Mouse (Mus musculus): Measurements from ENCODE around the gene Nav3. TPM values are rescaled to one million over a fixed set of nuclear protein-coding genes. Genes with fewer than 3 reads are reported as not detected.

Nav3 gene
- polyA plus RNA-seq, 1 experiment, result 0.43 TPM

DNA sequence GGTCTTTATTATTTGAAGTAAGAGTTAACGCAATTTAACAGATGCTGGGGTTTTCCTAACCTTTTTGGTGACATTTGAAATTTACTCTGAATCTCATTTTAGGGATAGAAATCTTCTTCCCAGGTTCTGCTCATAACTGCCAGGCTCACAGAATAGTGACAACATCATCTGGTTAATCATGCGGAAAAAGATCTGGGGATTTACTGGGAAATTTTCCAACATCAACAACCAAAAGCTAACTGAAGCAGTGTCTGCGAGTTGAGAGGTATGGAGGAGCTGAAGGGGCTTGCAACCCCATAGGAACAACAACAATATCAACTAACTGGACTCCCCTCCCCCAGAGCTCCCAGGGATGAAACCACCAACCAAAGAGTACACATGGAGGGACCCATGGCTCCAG, 505.7 kb downstream of the Nav3 start:
- no peak for DNase-seq (ENCODE audit: low read depth, low spot score)
- 64% methylated on average over 3 of the region's 3 CpGs for WGBS

- no peak for DNase-seq (ENCODE audit: low read depth, low spot score)
- 60% methylated on average over 5 of the region's 5 CpGs for WGBS
These were observed 526.7 kb downstream of the Nav3 start for GRCm38 (mm10) chr10:109929319-109929622.

- 68% methylated on average over 8 of the region's 8 CpGs for WGBS
- no peak for DNase-seq (ENCODE audit: low read depth, low spot score)
These were observed 527.3 kb downstream of the Nav3 start for GRCm38 (mm10) chr10:109928547-109929318.

DNA sequence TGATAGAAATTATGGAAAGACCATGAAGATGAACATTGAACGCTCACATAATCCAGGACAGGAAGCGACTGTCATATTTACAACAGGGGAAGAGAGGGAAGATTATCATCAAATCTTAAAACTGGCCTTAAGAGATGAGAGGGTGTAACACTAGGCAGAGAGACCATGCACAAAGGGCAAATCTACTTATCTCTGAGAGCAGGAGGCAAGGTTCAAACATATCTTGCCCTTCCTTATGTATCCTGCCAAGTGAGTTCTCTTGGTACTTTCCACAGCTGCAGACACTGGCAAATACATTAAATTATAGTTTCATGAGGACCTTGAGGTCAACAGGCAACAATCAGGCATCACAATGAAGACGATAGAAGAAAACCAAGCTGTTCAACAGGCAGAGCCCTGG, 529.9 kb downstream of the Nav3 start:
- DNase-seq (ENCODE audit: low read depth, low spot score), result no peak
- WGBS, result 68% methylated on average over 3 of the region's 3 CpGs

DNA sequence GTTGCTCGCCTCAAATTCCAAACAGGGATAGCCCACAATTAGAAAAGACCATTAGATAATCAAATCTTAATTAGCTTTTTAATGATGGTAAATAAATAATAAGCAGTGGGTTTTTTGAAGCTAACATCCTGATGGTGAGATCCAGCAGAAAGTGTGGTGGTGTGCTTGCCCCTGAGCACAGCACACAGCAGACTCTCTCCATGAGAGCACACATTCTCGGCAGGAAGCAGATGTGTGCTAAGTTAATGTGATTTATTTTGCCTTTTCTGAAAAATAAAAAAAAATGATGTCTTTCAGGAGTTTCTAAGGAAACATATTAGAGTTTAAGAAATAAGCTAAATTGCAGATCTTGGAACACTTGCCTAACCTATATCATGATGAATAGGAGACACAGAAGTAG, 531.9 kb downstream of the Nav3 start:
- 75% methylated on average over 2 of the region's 2 CpGs for WGBS
- DNase-seq (ENCODE audit: low read depth, low spot score), result no peak

DNA sequence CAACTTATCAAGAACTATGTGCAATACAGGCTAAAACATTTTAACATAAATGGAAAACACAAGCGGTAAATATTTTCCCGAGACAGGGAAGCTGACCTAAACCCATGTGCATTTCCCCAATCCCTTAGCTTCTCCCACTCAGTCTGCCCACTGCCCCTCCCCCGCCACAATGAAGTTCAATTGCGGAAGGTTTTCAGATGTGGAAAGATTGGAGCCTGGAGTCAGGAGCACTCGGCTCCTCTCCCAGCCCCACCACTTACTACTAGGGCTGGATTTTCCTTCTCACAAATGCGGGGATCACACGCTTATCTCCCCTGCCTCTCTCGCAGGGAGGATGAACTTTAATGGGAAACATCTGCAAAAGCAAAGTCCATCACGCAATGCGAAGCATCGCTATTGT, 534.6 kb downstream of the Nav3 start:
- 57% methylated on average over 11 of the region's 11 CpGs for WGBS
- DNase-seq (ENCODE audit: low read depth, low spot score), result no peak

DNA sequence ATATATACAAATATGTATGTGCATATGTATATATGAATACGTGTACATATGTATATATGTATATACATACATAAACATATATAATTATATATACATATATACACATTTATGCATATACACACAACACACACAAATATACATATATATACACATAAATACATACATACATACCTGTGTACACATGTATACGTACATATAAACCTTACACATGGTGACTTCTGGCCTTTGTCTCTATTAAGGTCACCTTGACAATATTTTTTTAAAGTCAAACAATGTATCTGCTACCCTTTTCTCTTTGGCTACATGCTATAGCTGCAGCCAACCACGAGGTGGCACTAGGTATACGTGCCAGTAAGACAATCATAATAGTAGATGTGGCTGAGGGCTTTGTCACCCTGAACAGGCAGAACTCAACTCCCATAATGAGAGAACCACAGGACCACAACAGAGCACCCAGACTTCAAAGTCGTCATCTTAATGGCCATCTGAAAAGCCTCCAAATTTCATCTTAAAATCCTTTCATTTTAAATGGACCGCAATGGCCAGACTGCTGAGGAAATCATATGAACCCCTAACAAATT, 535.3 kb downstream of the Nav3 start:
- DNase-seq (ENCODE audit: low read depth, low spot score), result no peak

DNA sequence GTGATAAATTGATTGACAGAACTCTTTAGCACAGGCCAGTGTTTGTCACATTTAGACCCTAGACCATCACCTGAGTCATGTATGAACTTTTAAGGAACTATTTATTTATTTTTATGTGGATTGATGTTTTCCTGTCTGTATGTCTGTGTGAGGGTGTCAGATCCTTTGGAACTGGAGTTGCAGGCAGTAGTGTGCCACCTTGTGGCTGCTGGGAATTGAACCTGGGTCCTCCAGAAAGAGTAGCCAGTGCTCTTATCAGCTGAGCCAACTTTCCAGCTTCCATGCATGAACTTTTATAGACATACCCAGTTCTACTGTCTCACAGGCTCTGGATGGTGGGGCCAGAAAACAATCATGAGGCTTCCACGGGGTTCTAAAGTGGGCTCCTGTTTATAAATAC, 536.5 kb downstream of the Nav3 start:
- DNase-seq (ENCODE audit: low read depth, low spot score), result no peak
- WGBS, result 38% methylated on average over 1 of the region's 1 CpGs

More for the DNA sequence above, 535.3 kb downstream of the Nav3 start:
- WGBS, result 15% methylated on average over 6 of the region's 6 CpGs

DNA sequence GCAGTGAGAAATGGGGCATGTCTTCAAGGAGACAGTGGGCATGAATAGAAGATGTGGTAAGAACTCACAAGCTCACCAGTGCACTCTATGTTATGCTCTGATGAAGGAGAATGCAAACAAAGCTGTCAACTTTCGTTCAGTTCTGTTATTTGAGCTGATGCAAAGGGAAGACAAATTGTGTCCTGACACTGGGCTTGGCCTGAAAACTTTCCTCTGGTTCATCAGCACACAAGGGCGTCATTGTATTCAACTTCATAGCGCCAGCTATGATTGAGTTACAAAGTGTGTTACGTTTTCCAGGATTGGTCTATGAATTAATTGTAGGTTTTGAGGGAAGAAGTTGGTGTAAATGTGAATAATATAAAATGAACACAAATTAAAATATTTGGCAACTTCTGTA, 548.8 kb downstream of the Nav3 start:
- DNase-seq (ENCODE audit: low read depth, low spot score), result no peak
- 75% methylated on average over 4 of the region's 4 CpGs for WGBS

- 25% methylated on average over 6 of the region's 6 CpGs for WGBS
- DNase-seq (ENCODE audit: low read depth, low spot score), result no peak
These were observed 549.6 kb downstream of the Nav3 start for GRCm38 (mm10) chr10:109906413-109906785.

GRCm38 (mm10) chr10:109905649-109906412, 550.2 kb downstream of the Nav3 start:
- 15% methylated on average over 9 of the region's 9 CpGs for WGBS
- DNase-seq (ENCODE audit: low read depth, low spot score), result no peak

- WGBS, result 72% methylated on average over 1 of the region's 1 CpGs
- no peak for DNase-seq (ENCODE audit: low read depth, low spot score)
These were observed 551.2 kb downstream of the Nav3 start for GRCm38 (mm10) chr10:109904841-109905240.

DNA sequence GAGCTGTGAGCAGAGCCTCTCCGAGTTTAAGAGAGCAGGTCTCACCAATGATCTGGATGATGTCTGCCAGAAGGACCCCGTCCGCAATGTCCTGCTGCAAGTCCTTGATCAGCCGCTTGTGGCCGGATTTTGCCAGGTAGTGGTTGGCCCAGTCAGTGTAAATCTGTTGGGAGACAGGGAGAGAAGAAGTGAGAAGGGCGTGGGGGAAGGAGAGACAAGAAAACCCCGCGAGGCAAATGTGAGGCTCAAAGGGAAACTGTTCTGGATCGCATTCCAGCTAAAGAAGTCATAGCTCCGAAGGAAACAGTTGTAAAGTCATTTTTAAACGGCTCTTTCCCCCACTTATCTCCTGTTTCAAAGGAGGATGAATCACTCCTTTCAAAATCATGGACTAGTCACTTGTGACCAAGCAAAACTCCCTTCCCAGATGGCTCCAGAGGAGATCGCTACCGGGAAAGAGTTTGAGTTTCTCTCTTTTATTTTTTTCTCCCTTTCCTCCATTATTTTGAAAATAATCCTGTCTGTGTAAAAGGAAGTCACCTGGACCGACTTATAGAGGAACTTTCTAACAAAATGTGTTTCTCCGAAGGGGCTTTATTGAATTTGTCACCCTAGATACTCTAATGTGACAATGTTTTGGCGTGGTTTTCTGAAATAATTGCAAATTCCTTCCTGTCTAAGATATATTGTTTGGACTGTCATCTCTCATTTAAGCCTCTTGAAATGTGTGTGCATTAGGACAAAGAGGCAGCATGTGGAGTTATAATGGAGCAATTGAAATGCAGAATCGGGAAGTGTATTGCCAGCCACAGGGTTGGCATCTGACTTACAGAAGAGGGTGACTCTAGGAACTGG, 552.1 kb downstream of the Nav3 start:
- 63% methylated on average over 17 of the region's 17 CpGs for WGBS
- DNase-seq (ENCODE audit: low read depth, low spot score), result no peak

DNA sequence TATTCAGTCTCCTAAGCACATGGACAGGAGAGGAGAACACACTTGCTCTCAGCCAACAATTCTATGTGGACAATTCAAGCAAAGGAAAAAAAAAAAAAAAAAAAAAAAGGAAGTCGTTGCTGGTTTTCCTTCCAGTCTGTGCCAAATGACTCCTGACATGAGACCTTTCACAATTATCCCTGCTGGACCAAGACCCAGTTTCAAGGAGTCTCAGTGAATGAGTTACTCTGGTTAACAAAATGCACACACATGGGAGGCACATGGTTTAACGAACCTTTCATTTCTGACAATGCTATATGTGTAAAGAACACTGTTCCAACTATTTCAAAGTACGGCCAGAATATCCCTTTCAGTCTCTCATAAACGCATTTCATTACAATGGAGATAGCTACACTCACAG, 552.8 kb downstream of the Nav3 start:
- WGBS, result 70% methylated on average over 4 of the region's 4 CpGs
- DNase-seq (ENCODE audit: low read depth, low spot score), result no peak

DNA sequence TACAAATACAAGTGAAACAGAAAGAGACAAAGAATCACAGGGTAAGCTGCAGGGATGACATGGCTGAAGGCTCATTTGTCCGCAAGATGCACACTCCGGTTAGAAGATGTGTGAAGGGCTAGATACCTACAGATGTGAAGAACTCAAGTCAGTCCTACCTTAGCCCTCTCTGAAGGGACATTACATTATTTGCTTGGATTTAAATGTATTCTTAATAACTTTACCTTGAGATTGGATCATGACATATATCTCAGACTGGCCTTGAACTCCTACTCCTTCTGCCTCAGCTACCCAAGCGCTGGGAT, 566.9 kb downstream of the Nav3 start:
- DNase-seq (ENCODE audit: low read depth, low spot score), result no peak
- WGBS, result 93% methylated on average over 3 of the region's 3 CpGs

- WGBS, result 56% methylated on average over 11 of the region's 11 CpGs
- DNase-seq (ENCODE audit: low read depth, low spot score), result no peak
These were observed 567.4 kb downstream of the Nav3 start for GRCm38 (mm10) chr10:109888355-109889170.

- DNase-seq (ENCODE audit: low read depth, low spot score), result no peak
- WGBS, result 77% methylated on average over 3 of the region's 3 CpGs
These were observed 568.8 kb downstream of the Nav3 start for GRCm38 (mm10) chr10:109887160-109887559.

DNA sequence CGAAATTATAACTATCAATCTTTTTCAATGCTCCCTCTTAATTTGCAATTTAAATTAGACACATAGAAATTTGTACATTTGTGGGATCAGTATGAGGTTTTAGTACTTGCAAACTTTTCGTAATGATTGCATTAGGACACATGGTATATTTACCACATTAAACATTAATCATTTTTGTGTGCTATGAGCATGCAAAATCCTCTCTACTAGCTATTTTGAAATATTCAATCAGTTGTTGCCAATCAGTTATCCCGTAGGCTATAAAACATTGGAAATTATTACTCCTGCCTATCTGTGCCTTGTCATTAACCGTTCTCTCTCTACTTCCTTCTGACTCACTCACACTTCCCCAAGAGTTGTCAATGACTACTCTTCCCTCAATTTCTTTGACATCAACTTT, 579.9 kb downstream of the Nav3 start:
- DNase-seq (ENCODE audit: low read depth, low spot score), result no peak
- 74% methylated on average over 4 of the region's 4 CpGs for WGBS

DNA sequence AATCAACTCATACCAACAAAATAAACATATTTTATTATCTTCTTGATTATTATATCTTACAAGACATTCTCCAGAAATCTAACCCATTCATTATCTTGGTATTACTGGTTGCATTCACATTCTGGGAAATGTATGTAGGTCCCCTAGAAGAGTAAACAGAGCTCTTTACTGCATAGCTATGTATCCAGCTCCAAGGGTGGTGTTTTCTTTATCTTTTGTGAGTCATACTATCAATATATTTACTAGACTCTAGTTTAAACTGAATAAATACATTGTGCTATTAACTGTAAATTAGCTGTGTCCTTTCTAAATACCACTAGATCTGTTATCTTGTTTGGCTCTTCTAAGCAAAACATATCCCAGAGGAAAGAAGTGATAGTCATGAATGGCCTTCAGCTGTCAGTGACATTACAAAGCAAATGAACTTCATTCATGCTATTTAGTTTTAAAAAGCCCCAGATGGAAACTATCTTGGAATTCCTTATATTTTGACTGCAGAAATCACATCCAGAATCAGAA, 580.6 kb downstream of the Nav3 start:
- DNase-seq (ENCODE audit: low read depth, low spot score), result no peak

All from large intestine, adult 2 months (tissue).